Mouse (Mus musculus) spleen, postnatal 4 days (tissue): ENCODE results near the gene Trp53tg5.
A peak's percentile ranks its signal among the peaks of the same experiment; 100 is the strongest.

ENCODE experiments used
- DNase-seq, 2 experiments: peaks; one replicate each; pipeline ENCODE4 v3.0.0; 2022; ENCODE audit warnings: low spot score in 2 of 2

Gene Trp53tg5

GRCm38 (mm10) chr2:164496331-164496730, 22.8 kb upstream of the Trp53tg5 start:
- DNase-seq, result no peak

- DNase-seq, result no peak
Observed at GRCm38 (mm10) chr2:164494126-164494525, 20.6 kb upstream of the Trp53tg5 start.

GRCm38 (mm10) chr2:164487812-164488211, 14.3 kb upstream of the Trp53tg5 start:
- no peak for DNase-seq

GRCm38 (mm10) chr2:164487115-164487527, 13.6 kb upstream of the Trp53tg5 start:
- DNase-seq, result no peak

- DNase-seq, result no peak
Observed at GRCm38 (mm10) chr2:164486258-164487114, 13.0 kb upstream of the Trp53tg5 start.

GRCm38 (mm10) chr2:164485681-164486257, 12.2 kb upstream of the Trp53tg5 start, which contains the start of gene Dbndd2:
TSS of gene Dbndd2 (plus strand) at chr2:164486106.
- no peak for DNase-seq

GRCm38 (mm10) chr2:164470254-164470653, 3.3 kb downstream of the Trp53tg5 start:
- DNase-seq, result peak; percentile 62 to 79

- DNase-seq, result no peak
Observed at GRCm38 (mm10) chr2:164466787-164467186, 6.7 kb downstream of the Trp53tg5 start.

GRCm38 (mm10) chr2:164465161-164465560, 8.4 kb downstream of the Trp53tg5 start:
- no peak for DNase-seq

- DNase-seq, result peak; percentile 90 to 94
Observed at GRCm38 (mm10) chr2:164460745-164461551, 12.6 kb downstream of the Trp53tg5 start, which contains the start of gene Gm20458. TSS of gene Gm20458 (plus strand) at chr2:164460967.

- no peak for DNase-seq
Observed at GRCm38 (mm10) chr2:164458535-164458934, 15.0 kb downstream of the Trp53tg5 start.

- no peak for DNase-seq
Observed at GRCm38 (mm10) chr2:164457942-164458341, 15.6 kb downstream of the Trp53tg5 start.

- no peak for DNase-seq
Observed at GRCm38 (mm10) chr2:164456864-164457300, 16.6 kb downstream of the Trp53tg5 start, which contains the start of gene Sys1. TSS of gene Sys1 (plus strand) at chr2:164456964.

- DNase-seq, result no peak
Observed at GRCm38 (mm10) chr2:164456413-164456812, 17.1 kb downstream of the Trp53tg5 start.

- DNase-seq, result no peak
Observed at GRCm38 (mm10) chr2:164455421-164456190, 17.9 kb downstream of the Trp53tg5 start.

GRCm38 (mm10) chr2:164454846-164455245, 18.7 kb downstream of the Trp53tg5 start:
- DNase-seq, result no peak

- no peak for DNase-seq
Observed at GRCm38 (mm10) chr2:164453887-164454500, 19.5 kb downstream of the Trp53tg5 start.

- DNase-seq, result no peak
Observed at GRCm38 (mm10) chr2:164453047-164453757, 20.3 kb downstream of the Trp53tg5 start.

GRCm38 (mm10) chr2:164452000-164452676, 21.4 kb downstream of the Trp53tg5 start:
- no peak for DNase-seq
